Mouse (Mus musculus): ENCODE data around the gene Snx29. TPM values are rescaled to one million over a fixed set of nuclear protein-coding genes. Genes with fewer than 3 reads are reported as not detected.

Snx29 gene
- polyA plus RNA-seq, 1 experiment: 4.9 TPM

DNA sequence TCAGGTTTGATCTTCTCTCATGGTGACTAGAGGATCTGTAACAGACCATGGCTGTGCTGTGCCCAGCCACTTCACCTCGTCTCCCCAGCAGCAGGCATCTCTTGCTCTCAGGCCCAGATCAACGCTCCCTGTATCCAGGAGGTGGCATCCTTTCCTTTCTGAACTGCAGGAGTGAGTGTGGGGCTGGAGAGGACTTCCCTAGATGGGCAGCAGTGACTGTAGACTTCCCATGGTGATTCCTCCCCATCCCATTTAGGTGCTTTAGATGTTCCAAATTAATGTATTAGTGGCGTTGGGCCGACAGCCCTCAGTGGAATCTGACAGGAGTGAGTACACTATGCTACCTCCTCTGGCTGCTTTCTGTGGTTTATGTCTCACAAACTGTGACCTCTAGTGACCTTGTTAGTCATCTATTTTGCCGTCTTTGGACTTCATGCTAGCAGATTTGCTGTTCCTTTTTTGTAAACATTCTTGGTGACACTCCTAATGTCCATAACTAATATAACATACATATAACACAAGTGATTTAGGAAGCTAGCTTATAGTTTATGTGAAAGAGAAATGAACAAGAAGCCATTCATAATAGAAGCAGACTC is 132.9 kb downstream of the Snx29 start:
- TF ChIP-seq CTCF (IDR thresholded peaks at IDR 0.05; ENCODE audit: borderline replicate concordance, insufficient read depth, low read length) (no peak), POLR2A (IDR thresholded peaks at IDR 0.05; ENCODE audit: low read depth, low read length) (no peak)
- H3K27ac ChIP-seq (ENCODE audit: insufficient read depth, low read length): peak overlapping the region; percentile 79
- H3K4me1 ChIP-seq (ENCODE audit: control insufficient read depth, insufficient read depth, low read length): no peaks in the 10 kb centered on the region
- H3K4me3 ChIP-seq (ENCODE audit: insufficient read depth, low read length): no peak overlapping the region

- TF ChIP-seq CTCF (IDR thresholded peaks at IDR 0.05; ENCODE audit: borderline replicate concordance, insufficient read depth, low read length) (no peak), POLR2A (IDR thresholded peaks at IDR 0.05; ENCODE audit: low read depth, low read length) (peak; percentile 52)
- H3K27ac ChIP-seq (ENCODE audit: insufficient read depth, low read length): peak overlapping the region; percentile 79
- H3K4me3 ChIP-seq (ENCODE audit: insufficient read depth, low read length): no peak overlapping the region
- H3K4me1 ChIP-seq (ENCODE audit: control insufficient read depth, insufficient read depth, low read length): no peaks in the 10 kb centered on the region
These were observed 133.5 kb downstream of the Snx29 start for GRCm38 (mm10) chr16:11456141-11456645.

DNA sequence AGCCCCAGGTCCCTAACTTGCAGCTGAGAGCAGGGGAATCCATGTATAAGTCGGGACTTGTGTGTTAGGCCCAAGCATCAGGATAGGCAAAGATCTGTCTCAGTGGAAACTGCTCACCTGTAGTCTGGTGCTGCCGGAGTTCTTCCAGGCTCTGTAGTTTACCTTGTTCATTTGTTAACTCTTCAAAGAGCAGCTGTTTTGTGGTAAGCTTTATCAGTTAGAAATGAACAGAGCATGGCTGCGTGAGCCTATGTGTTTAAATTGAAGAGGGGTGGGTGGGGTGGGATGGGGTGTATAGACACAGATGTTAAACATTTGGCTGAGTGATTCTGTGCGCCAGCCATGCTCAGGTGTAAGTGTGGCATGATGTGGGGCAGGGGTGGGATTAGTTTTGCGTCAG is 134.4 kb downstream of the Snx29 start:
- no peaks in the 10 kb centered on the region; the same call in 1 of the 2 replicates for H3K4me1 ChIP-seq (ENCODE audit: control insufficient read depth, insufficient read depth, low read length)
- H3K4me3 ChIP-seq (ENCODE audit: insufficient read depth, low read length): no peak overlapping the region
- H3K27ac ChIP-seq (ENCODE audit: insufficient read depth, low read length): peak overlapping the region; percentile 79; the same call in 1 of the 2 replicates
- TF ChIP-seq CTCF (IDR thresholded peaks at IDR 0.05; ENCODE audit: borderline replicate concordance, insufficient read depth, low read length) (no peak), POLR2A (IDR thresholded peaks at IDR 0.05; ENCODE audit: low read depth, low read length) (no peak)

GRCm38 (mm10) chr16:11457609-11458350 is 135.1 kb downstream of the Snx29 start:
- Histone ChIP-seq H3K27ac (ENCODE audit: insufficient read depth, low read length) (no peak overlapping the region), H3K4me1 (ENCODE audit: control insufficient read depth, insufficient read depth, low read length) (no peaks in the 10 kb centered on the region; the same call in 1 of the 2 replicates), H3K4me3 (ENCODE audit: insufficient read depth, low read length) (no peak overlapping the region)
- TF ChIP-seq POLR2A (IDR thresholded peaks at IDR 0.05; ENCODE audit: low read depth, low read length): no peak
- no peak for TF ChIP-seq CTCF (IDR thresholded peaks at IDR 0.05; ENCODE audit: borderline replicate concordance, insufficient read depth, low read length)

GRCm38 (mm10) chr16:11460210-11460609 is 137.5 kb downstream of the Snx29 start:
- Histone ChIP-seq H3K4me3 (ENCODE audit: insufficient read depth, low read length) (no peak overlapping the region), H3K27ac (ENCODE audit: insufficient read depth, low read length) (no peak overlapping the region), H3K4me1 (ENCODE audit: control insufficient read depth, insufficient read depth, low read length) (no peaks in the 10 kb centered on the region; the same call in 1 of the 2 replicates)
- TF ChIP-seq POLR2A (IDR thresholded peaks at IDR 0.05; ENCODE audit: low read depth, low read length) (no peak), CTCF (IDR thresholded peaks at IDR 0.05; ENCODE audit: borderline replicate concordance, insufficient read depth, low read length) (no peak)

GRCm38 (mm10) chr16:11461612-11462011 is 138.9 kb downstream of the Snx29 start:
- no peaks in the 10 kb centered on the region; the same call in 1 of the 2 replicates for H3K4me1 ChIP-seq (ENCODE audit: control insufficient read depth, insufficient read depth, low read length)
- TF ChIP-seq POLR2A (IDR thresholded peaks at IDR 0.05; ENCODE audit: low read depth, low read length): no peak
- TF ChIP-seq CTCF (IDR thresholded peaks at IDR 0.05; ENCODE audit: borderline replicate concordance, insufficient read depth, low read length): no peak
- H3K4me3 ChIP-seq (ENCODE audit: insufficient read depth, low read length): no peak overlapping the region
- H3K27ac ChIP-seq (ENCODE audit: insufficient read depth, low read length): 0 out of 2 replicates have a peak overlapping the region, but pooled peaks have one; percentile 4

GRCm38 (mm10) chr16:11468533-11469179 is 145.9 kb downstream of the Snx29 start:
- no peak for TF ChIP-seq POLR2A (IDR thresholded peaks at IDR 0.05; ENCODE audit: low read depth, low read length)
- TF ChIP-seq CTCF (IDR thresholded peaks at IDR 0.05; ENCODE audit: borderline replicate concordance, insufficient read depth, low read length): peak; percentile 72; the same call in 1 of the 2 replicates
- Histone ChIP-seq H3K4me3 (ENCODE audit: insufficient read depth, low read length) (no peak overlapping the region), H3K27ac (ENCODE audit: insufficient read depth, low read length) (no peak overlapping the region), H3K4me1 (ENCODE audit: control insufficient read depth, insufficient read depth, low read length) (no peaks in the 10 kb centered on the region)

GRCm38 (mm10) chr16:11469491-11469890 is 146.8 kb downstream of the Snx29 start:
- no peak overlapping the region for H3K27ac ChIP-seq (ENCODE audit: insufficient read depth, low read length)

DNA sequence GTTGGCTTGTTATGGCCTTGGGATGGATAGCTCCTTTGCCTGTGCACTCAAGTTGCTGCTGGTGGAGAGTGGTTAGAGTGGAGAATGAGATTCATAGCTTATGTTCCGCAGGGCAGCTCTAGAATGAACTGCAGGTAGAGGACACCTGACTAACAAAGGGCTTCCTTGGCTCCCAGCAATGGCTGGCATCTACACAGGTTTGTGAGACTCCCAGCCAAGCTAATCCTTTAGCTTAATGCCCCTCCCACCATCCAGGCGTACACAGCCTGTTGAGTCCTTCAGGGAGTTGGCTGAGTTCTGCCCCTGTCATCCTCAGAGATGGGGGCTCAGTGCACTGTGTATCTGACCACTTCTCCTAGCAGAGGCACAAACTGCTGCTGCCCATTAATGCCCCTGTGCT is 148.5 kb downstream of the Snx29 start:
- TF ChIP-seq CTCF (IDR thresholded peaks at IDR 0.05; ENCODE audit: borderline replicate concordance, insufficient read depth, low read length) (no peak), POLR2A (IDR thresholded peaks at IDR 0.05; ENCODE audit: low read depth, low read length) (no peak)
- Histone ChIP-seq H3K4me3 (ENCODE audit: insufficient read depth, low read length) (no peak overlapping the region), H3K4me1 (ENCODE audit: control insufficient read depth, insufficient read depth, low read length) (peaks cover 3% of the 10 kb centered on the region; the same call in 1 of the 2 replicates), H3K27ac (ENCODE audit: insufficient read depth, low read length) (no peak overlapping the region)

More at GRCm38 (mm10) chr16:11469491-11469890, 146.8 kb downstream of the Snx29 start:
- Histone ChIP-seq H3K4me1 (ENCODE audit: control insufficient read depth, insufficient read depth, low read length) (no peaks in the 10 kb centered on the region), H3K4me3 (ENCODE audit: insufficient read depth, low read length) (no peak overlapping the region)
- no peak for TF ChIP-seq CTCF (IDR thresholded peaks at IDR 0.05; ENCODE audit: borderline replicate concordance, insufficient read depth, low read length)
- no peak for TF ChIP-seq POLR2A (IDR thresholded peaks at IDR 0.05; ENCODE audit: low read depth, low read length)

Data from embryonic fibroblast, embryonic 13.5 days (primary cell).